Mouse (Mus musculus) large intestine, adult 2 months (tissue): ENCODE data around the gene Sf3b4. TPM values are rescaled to one million over a fixed set of nuclear protein-coding genes. Genes with fewer than 3 reads are reported as not detected.
"Not testable (repeated sequence)": the region's sequence is repeated elsewhere in the genome, so short reads cannot be mapped to it uniquely, and the experiment has no call there.

ENCODE experiments used
- DNase-seq: peaks from one replicate; pipeline ENCODE4 v3.0.0-alpha.2; 2012; ENCODE audit warnings: low read depth, low spot score
- WGBS: fragments of 180-500 bp; shearing (Covaris S2); methylation state at CpG from one replicate; pipeline ENCODE4 v1.1.7; 2018; 5-methylcytosine and 5-hydroxymethylcytosine counted together
- polyA plus RNA-seq: library from polyadenylated mRNA; depleted of rRNA; stranded (reverse); fragments of >200 nt; gene quantifications from 2 replicates; pipeline ENCODE4 v1.2.3, GENCODE M21; 2012

Sf3b4 gene
- polyA plus RNA-seq, 1 experiment: 48.8 TPM

DNA sequence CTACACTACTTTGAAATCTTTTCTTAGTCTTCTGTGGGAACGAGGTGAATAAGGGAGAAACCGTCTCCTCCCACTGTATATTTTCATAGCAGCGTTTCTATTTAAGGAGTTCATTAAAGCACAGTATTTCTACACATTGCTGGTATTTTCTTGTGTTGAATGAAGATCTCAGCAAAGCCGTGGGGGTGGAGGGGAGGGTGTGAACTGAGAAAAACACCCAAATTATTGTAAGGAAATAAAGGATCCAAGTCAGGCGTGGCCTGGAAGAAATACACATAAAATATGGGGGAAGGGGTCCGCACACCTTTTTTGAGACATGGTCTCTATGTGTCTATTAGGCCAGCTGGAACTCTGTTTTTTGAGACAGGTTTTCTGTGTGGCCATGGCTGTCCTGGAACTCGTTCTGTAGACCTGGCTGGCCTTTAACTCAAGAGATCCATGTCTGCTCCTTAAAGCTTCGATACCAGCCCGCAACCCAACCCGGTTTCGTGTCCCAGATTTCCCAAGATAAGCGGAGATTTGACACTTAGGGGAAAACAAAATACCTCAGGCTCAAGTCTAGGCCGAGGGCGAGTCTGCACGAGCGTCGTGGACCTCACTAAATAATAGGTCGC is 442 bp upstream of the Sf3b4 start:
- peak; percentile 48 for DNase-seq
- 8% methylated on average over 18 of the region's 18 CpGs for WGBS

DNA sequence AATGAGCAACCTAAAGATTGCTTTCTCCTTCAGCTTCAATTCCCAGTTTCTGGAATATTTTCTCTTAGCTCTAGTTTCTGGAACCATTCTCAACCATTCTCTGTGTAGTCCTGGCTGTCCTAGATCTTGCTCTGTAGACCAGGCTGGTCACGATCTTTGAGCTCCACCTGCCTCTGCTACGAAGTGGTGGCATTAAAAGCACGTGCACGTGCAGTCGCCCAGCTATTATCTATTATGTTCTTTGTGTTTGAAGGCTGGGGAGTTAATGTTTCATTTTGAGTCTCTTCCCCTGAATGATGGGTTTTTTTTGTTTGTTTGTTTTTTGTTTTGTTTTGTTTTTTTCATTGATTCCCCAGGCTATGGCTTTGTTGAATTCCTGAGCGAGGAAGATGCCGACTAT is 1.1 kb downstream of the Sf3b4 start:
- DNase-seq: no peak
- WGBS: 30% methylated on average over 7 of the region's 7 CpGs

DNA sequence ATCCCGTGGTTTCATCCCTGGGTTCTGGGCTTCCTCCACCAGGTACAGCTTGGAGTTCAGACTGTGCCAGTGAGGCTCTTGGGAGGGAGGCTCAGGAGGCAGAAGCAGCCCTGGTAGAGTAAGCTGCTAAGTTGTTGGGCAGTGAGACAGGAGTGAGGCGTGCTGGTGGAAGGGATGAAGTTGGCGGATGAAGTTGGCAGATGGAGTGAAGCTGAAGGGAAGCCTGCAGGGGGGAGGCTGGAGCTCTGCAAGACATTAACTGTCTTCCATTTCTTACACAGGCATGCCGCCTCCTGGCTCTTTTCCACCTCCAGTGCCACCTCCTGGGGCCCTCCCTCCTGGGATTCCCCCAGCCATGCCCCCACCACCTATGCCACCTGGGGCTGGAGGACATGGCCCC is 1.9 kb downstream of the Sf3b4 start:
- WGBS: 92% methylated on average over 4 of the region's 4 CpGs
- not testable (repeated sequence) for DNase-seq

DNA sequence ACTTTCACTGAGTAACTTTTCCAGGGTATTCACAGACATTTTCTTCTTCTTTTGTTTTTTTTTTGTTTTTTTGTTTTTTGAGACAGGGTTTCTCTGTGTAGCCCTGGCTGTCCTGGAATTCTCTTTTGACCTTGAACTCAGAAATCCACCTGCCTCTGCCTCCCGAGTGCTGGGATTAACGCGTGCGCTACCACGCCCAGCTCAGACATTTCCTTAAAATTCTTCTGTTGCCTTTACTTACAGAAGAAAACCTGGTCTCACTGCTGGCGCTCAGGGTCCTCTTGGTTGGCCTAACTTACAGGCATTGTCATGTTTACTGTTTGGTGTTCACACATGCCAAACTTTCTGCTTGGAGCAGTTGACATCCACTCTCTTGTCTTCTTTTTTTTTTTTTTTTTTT is 3.1 kb downstream of the Sf3b4 start:
- DNase-seq: no peak
- 89% methylated on average over 6 of the region's 6 CpGs for WGBS

GRCm38 (mm10) chr3:96178427-96178826 is 6.3 kb downstream of the Sf3b4 start:
- 87% methylated on average over 4 of the region's 4 CpGs for WGBS
- no peak for DNase-seq

DNA sequence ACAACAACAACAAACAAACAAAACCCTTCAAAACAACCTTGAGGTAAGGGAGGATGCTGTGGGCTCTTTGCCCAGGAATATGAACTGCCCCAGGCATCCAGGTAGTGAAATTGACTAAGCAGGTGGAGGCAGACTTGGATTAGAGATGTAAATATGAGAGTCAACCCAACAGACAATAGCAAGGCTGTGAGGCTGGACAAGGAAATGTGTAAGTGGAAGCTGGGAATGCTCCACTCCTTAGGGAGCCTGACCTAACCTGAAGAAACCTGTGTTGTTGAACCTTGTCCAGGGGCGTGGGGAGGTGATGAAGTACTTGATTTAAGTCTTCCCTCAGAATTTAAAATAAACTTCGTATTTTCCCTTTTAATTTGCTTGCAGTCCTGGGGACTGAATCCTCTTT is 6.8 kb downstream of the Sf3b4 start:
- WGBS: 57% methylated on average over 2 of the region's 2 CpGs
- no peak for DNase-seq

DNA sequence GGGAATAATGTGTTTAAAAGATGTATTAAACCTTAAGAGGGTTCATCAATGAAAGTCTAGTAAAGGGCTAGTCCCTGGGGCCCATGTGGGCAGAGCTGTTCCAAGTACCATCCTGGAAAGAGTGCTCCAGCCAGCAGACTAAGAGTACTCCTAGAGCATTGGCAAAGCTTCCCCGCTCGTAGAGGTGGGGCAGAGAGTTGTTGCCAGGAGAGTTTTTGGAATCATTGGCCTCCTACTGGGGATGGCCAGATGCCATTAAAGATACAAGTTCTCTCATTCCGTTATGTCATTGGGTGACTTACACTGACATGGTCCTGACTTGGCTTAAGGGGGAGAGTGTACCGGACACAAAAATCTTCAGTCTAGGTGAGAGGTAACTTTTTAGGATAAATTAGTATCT is 7.4 kb downstream of the Sf3b4 start:
- DNase-seq: no peak
- 45% methylated on average over 4 of the region's 4 CpGs for WGBS

- DNase-seq: no peak
- WGBS: 1% methylated on average over 20 of the region's 23 CpGs
These were observed 8.8 kb downstream of the Sf3b4 start, which contains the start of gene Sv2a for GRCm38 (mm10) chr3:96180727-96181477. TSS of gene Sv2a (plus strand) at chr3:96181151.

DNA sequence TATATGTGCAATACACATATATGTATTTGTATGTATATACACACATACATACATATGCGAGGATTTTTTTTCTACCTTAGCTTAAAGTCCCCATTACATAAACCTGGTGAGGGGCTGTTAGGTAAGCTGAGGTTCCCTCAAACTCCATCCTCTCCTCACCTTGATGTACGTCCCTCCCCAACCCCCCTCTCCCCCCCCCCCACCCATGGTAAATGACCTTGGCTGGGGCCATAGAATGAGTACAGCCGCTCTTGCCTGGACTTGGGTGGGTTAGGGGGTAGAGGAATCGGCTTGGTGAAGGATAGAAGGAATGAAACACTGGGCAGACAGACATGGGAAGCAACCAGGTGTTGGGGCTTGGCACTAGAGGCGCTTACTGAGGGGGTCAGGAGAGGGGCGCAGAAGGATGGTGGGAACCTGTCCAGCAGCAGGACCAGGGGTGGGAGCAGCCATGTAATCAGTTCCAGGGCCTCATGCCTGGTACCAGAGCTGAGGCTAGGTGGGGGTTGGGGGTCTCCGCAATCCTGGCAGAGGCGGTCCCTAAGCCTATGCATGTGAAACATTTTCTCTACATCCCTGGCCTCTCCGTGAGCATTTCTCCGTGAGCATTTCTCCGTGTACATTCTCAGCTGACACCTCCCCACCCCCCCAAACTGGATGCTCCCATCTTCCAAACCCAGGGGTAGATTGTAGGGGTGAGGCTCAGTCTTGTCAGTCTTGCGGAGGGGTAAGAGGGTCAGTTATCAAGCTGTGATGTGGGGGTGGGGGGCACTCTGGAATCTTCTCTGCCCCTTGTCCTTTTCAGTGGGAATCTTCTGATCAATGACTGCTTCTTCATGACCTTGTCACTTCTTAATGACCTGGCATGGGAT is 9.6 kb downstream of the Sf3b4 start:
- no peak for DNase-seq
- WGBS: 45% methylated on average over 12 of the region's 12 CpGs

- DNase-seq: no peak
- 38% methylated on average over 4 of the region's 4 CpGs for WGBS
These were observed 10.2 kb downstream of the Sf3b4 start for GRCm38 (mm10) chr3:96182382-96182776.

DNA sequence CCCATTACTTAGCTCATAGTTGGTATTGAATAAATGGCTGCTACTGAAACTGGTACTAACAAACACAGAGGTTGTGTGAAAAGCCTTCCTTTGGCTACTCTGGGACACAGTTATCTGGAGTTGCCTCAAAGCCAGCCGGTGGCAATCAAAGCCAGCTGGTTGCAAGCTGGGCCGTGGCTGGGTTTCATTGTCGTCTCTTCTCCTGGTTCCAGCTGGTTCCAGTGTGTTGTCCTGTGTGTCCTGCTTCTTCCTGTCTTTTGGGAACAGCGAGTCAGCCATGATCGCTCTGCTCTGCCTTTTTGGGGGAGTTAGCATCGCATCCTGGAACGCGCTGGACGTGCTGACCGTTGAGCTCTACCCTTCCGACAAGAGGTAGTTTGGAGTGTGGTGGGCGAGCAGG is 20.8 kb downstream of the Sf3b4 start:
- 60% methylated on average over 12 of the region's 12 CpGs for WGBS
- DNase-seq: no peak

DNA sequence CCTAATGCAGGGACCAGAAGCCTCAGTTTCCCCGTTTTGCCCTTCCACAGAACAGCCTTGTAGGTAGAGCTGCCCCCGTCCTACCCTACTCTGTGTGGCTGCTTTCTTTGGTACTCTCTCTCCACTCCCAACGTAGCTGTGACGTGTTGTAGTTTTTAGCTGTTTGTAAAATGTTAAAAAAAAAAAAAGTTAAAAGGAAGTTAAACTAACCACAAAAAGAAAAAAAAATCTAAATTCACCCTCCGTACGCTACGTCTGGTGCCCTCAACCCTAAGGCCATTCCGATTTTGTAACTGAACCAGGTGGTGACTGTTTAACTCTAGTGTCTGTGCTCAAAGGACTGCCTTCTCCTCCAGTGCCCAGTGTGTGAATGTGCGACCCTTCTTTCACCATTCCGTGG is 22.8 kb downstream of the Sf3b4 start:
- WGBS: 84% methylated on average over 10 of the region's 10 CpGs
- DNase-seq: no peak

GRCm38 (mm10) chr3:96195616-96196313 is 23.6 kb downstream of the Sf3b4 start:
- DNase-seq: no peak
- 92% methylated on average over 11 of the region's 11 CpGs for WGBS

GRCm38 (mm10) chr3:96196437-96197128 is 24.5 kb downstream of the Sf3b4 start:
- WGBS: 15% methylated on average over 27 of the region's 27 CpGs
- no peak for DNase-seq

GRCm38 (mm10) chr3:96197129-96197749 is 25.1 kb downstream of the Sf3b4 start:
- DNase-seq: peak; percentile 58
- under 1% methylated on average over 50 of the region's 50 CpGs for WGBS

- DNase-seq: no peak
- WGBS: 2% methylated on average over 6 of the region's 6 CpGs
These were observed 26.0 kb downstream of the Sf3b4 start for GRCm38 (mm10) chr3:96198181-96198580.

- not testable (repeated sequence) for DNase-seq
These were observed 26.6 kb downstream of the Sf3b4 start for GRCm38 (mm10) chr3:96198601-96199251.

DNA sequence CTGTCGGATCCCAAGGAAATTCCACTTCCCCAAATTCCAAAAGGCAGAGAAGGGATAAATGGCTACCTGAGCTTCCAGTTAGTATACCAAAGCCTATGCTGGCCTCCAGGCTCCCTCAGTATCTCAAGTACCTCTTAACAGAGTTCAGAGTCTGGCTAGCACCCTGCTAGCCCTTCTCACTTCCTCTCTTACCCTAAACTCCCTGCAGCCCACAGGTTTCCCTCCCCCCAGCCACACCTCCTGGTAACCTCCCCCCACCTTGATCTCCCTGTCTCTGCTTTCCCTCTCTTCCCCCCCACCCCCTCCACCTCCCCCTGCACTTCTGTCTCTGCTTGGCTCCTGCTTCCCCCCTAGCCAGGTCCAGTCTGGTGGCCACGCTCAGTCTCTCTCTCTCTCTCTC is 27.6 kb downstream of the Sf3b4 start:
- WGBS: 80% methylated on average over 2 of the region's 2 CpGs
- DNase-seq: no peak

More at GRCm38 (mm10) chr3:96198601-96199251, 26.6 kb downstream of the Sf3b4 start:
- 29% methylated on average over 8 of the region's 8 CpGs for WGBS
